Mouse (Mus musculus) heart, postnatal 36 days (tissue): Measurements from ENCODE around the gene Zfp791. TPM values are rescaled to one million over a fixed set of nuclear protein-coding genes. Genes with fewer than 3 reads are reported as not detected.
"Not testable (repeated sequence)": the region's sequence is repeated elsewhere in the genome, so short reads cannot be mapped to it uniquely, and the experiment has no call there.

Experiments used
- DNase-seq, 2 experiments: peaks; one replicate each; pipeline ENCODE4 v3.0.0; 2021 to 2022
- intact Hi-C: fragments of 180-260 bp; cut with DNase I; formaldehyde crosslinking; loops from one replicate; pipeline ENCODE4 v1.15.1; 2025
- total RNA-seq, 2 experiments: library from RNA; stranded (reverse); gene quantifications; 2 replicates each; pipeline ENCODE4 v1.2.3; 2021

Gene Zfp791
- 1 to 10 TPM; 2.0 to 2.4 TPM for total RNA-seq

DNA sequence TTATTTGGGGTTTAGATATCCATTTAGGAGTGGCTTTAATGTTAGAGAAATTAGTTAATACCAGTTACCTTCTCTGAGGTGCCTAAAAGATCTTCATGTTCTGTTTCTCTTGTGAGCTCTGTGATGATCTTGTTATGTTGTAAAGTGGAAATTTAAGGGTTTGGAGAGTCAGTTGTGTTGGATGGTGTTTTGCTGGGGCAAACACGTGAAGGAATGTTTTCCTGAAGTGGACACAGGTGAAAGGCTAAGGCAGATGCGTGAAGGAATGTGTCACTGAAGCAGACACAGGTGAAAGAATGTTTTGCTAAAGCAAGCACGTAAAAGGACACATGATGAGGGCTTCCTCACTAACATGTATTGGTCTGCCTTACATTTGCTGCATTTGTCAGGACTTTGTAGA lies at the start of gene Zfp791:
Zfp791 (minus strand) TSS at position 101 of the 400 bp plus-strand sequence.
- intact Hi-C loops = no loop called here

DNA sequence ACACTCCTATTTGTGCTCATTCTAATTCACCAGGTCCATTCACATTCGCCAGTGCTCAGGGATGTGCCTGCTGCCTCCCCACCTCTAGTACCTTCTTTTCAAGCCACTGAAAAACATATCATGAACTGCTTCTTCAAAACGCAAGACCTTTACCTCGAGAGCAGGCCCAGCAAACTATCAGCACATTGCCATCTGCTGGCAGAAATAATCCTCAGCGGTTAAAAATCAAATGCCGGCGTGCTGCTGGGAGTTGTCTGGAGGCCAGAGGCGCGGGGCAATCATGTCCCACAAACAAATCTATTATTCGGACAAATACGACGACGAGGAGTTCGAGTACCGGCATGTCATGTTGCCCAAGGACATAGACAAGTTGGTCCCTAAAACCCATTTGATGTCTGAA lies 48.4 kb upstream of the Zfp791 start:
- intact Hi-C loops = no loop called here
- peak; percentile 18 to 31 for DNase-seq

More for the DNA sequence above, at the start of gene Zfp791:
- DNase-seq = no peak

DNA sequence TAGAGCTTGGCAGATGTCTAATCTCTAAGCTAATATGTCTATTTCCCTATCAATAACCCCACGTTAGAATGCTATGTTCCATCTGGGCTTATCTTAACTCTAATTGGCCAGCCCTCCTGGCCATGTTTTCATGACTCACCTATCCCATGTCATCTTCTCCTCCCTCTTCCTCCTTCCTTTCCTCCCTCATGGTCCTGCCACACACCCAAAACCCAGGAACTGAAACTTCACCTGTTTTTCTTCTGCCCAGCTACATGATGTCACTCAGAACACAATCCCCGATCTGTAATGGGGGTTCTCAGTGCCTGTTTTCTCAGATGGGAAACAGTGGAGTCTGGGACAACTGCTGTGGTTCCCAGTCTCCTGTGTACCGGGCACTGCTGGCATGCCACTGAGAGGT lies 28.7 kb upstream of the Zfp791 start, which contains the start of gene Cks1brt:
Cks1brt (plus strand) TSS at position 301 of the 400 bp plus-strand sequence.
- DNase-seq = no peak
- intact Hi-C loops = no loop called here

DNA sequence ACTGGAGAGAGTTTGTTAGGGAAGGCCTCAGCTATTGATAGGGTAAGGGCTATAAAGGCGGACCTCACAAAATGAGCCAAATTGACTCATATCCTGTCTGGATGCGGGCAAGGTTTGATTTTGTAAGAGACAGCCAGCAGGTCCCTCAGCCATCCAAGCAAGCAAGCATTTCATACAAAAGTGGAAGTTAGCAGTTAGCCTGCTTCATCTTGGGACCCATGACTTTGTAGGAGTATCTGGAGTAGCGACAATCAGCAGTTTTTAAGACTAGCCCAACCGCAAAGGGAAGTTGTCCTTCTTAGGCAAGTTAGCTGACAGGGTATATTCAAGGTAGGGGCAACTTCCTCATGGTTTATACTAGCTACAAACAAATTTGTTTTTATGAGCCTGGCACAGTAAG lies 19.6 kb upstream of the Zfp791 start:
- intact Hi-C loops = no loop called here
- peak in 1 of 2 experiments; percentile 5 for DNase-seq

DNA sequence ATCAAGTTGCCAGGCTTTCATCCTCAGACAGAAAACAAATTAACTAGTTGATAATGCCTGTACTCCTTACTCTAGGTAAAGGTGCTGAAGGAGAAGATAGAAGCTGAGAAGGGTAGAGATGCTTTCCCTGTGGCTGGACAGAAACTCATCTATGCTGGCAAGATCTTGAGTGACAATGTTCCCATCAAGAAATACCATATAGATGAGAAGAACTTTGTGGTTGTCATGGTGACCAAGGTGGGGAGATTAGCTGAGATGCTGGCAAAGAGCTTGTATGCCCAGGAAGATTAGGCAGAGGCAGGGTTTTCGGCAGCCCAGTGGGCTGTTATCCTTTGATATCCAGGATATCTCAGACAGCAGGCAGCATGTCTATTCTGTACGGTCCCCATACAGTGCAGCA lies 12.8 kb upstream of the Zfp791 start:
- intact Hi-C loops = not testable (repeated sequence)

DNA sequence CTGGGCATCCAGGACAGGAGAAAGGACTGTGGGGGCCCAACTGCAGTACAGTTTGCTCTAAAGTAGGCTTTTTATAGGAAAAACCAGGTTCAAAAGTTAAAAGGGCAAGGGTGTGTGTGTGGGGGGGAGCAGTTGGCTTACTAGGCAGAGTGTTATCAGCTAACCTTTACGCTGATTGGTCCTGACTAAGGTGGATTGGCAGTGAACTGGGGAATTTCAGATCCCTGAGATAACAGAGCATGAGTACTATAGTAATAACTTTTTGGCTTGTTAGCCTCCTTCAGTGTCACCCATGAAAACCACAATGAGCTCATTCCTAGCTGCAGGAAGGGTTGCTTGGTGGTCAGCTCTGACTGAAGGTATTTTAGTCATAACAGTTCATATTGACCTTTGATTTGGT lies 9.4 kb upstream of the Zfp791 start:
- intact Hi-C loops = no loop called here
- no peak for DNase-seq

More for the DNA sequence above, 12.8 kb upstream of the Zfp791 start:
- DNase-seq = not testable (repeated sequence)

DNA sequence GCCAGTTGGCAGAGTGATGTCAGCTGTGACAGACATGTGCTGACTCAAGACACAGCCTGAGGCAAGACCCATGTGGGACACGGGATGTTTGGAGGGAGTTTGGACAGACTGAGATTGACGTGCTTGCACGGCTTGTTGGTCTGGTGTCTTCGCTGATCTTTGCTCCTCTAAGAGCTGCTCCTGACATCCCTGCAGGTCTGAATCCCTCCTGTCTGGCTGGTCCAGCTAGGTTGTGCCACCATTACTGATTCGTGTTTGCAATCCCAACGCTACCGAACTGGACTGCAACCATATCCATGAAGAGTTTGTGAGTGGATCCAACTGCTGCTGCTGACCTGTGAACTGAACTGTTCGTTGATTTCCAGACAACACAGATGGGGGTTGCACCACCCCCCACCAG lies 796 bp upstream of the Zfp791 start:
- intact Hi-C loops = no loop called here
- DNase-seq = no peak

DNA sequence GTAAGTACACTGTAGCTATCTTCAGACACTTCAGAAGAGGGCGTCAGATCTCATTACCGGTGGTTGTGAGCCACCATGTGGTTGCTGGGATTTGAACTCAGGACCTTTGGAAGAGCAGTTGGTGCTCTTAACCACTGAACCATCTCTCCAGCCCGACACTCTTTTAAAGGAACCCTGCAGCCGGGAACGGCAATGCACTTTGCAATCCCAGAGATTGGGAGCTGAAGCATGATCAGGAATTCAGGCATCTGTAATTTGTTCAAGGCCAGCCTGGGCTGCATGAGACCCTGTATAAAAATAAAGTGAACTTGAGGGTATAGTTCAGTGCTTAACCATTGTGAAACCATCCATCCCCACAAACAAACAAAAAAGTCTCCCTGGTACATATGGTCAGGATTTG lies 2.6 kb downstream of the Zfp791 start:
- DNase-seq, intact Hi-C loops: not testable (repeated sequence)

DNA sequence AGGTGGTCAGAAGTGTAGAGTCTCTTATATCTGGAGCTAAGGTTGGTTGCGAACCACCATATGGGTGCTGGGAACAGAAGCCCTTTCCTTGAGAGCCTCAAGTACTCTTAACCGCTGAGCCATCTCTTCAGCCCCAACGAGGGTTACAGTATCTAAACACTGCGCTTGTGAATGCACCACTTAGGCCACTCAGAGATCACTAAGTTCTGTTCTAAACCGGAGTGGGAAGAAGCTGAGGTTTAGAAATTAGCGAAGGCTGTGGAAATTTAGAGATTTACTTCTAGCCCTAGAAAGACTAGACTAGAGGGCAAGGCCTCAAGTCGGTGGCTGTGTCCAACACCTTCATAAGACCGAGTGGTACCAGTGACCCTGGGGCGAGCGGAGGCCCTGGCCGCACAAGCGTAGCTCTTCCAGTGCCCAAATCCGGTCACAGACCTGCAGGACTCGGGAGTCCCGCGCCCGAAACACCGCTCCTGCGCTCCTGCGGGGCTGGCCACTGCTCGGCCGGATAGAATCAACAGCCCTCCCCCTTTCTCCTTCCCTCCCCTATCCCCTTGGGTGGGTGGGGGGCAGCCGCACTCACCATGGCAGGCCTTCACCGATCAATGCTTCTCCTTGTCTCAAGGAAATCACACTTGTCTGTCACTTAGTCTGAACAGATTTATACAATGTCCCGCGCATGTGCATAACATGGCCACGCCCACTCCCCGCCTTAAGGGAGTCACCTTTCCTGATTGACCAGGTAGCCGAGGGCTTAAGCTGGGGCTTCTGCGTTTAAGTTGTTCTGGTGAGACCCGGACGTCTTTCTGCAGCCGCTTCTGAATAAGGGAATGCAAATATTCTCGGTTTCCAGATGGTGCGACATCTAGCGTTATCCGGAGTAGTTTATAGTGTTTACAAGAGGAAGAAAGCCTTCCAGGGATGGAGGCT lies 3.6 kb downstream of the Zfp791 start:
- intact Hi-C loops = loop anchor here (2.0 kb wide), 1 partner anchor 43 kb away; no protein-coding TSS in a partner anchor
- DNase-seq = peak; percentile 81 to 84

DNA sequence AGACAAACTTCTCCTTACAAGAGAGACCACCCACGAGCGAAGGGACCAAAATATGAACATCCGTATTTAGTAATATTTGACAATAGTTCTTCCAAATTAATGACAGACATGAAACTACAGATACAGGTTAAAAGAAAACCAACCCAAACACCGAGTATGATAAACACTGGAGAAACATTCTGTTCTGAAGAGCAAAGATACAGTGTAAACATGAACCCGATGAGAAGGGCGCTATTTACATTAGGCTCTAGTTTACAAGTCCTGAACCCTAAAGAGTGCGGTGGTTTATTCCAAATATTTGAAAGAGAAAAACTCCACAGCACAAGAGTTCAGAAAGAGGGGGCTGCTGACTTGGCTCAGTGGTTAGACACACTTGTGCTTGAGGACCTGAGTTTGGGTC lies 5.9 kb downstream of the Zfp791 start:
- intact Hi-C loops = no loop called here
- DNase-seq = no peak

DNA sequence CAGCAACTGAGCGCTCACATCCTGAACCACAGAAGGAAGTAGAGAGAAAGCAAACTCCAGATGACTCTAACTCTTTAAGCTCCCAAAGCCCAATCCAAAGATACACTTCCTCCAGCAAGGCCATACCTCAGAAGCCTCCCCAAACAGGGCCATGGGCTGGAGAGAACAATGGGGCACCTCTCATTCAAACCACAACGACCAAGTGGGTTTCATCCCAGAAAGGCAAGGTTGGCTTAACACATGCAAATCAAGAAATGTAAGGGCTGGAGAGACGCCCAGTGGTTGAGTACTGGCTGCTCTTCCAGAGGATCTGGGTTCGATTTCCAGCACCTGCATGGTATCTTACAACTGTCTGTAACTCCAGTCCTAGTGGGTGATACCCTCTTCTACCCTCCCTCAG lies 7.4 kb downstream of the Zfp791 start:
- DNase-seq = no peak
- intact Hi-C loops = no loop called here

DNA sequence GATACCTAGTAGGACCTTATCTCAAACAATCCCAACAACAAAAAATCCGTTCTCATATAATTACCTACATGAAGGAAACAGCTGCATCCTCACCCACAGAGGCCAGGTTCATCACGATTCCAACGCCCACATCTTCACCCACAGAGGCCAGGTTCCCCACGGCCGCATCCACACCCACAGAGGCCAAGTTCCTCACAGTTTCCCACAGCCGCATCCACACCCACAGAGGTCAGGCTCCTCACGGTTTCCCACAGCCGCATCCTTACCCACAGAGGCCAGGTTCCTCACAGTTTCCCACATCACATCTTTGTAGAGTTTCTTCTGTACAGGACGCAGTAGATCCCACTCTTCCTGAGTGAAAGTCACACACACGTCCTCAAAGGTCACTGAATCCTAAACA lies 9.7 kb downstream of the Zfp791 start:
- DNase-seq = no peak
- intact Hi-C loops = no loop called here

DNA sequence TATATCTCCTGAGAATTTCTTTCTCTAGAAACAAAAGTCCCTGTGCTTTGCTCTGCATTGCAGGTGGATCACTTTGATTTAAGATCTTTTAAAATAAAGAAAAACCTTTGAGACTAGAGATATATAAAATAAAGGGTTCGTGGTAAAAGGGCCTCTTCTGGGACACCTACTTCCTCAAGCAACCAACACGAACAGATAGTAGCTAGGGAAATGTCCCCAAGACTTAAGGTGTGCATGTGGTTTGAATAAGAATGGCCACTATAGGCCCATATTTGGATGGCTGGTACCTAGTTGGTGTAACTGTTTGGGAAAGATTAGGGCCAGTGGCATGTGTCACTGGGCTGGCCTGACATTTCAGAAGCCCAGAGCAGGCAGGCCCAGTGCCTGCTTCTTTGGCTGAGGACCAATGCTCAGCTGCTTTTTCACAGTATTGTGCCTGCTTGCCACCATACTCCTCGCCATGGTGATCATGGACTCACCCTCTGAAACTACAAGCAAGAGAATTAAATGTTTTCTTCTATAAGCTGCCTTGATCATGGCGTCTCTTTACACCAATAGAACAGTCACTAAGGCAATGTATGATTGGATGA lies 22.7 kb downstream of the Zfp791 start:
- intact Hi-C loops = no loop called here
- DNase-seq = no peak

DNA sequence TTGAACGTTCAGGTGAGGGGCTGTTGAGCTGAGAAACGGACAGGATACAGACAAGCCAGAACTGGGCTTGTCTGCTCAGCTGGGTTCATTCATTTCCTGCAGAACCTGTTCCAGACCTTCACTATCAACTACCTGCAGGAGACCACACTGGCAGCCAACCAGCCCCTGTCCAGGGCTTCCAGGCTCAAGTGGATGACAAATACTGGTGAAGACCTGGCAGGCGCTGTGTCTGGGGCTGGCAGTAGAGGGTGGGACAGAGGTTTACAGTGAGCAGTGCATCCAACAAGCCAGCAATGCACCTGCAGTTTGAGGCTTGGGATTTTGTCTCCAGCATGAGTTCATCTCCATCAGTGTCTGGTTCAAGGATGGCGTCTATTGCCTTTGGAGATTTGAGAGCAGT lies 26.0 kb downstream of the Zfp791 start:
- no peak for DNase-seq
- intact Hi-C loops = no loop called here

DNA sequence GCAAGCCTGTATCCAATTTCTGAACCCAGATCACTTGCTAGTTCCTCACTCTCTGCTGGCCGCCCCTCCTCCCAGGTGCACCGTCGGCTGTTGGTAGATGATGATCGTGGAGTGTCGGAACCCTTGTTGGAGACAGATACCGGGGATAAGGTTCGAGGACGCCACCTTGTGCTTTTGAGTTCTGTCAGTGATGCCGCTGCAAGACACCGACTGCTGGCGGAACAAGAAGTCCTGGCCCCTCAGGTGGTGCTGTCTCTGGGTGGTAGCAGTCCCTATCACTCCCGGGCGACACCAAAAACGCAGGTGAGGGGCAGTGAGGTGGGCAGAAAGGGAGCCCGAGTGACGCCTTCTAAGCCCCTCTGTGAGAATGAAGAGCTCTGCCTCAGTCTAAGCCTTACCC lies 26.7 kb downstream of the Zfp791 start:
- intact Hi-C loops = no loop called here
- DNase-seq = no peak

DNA sequence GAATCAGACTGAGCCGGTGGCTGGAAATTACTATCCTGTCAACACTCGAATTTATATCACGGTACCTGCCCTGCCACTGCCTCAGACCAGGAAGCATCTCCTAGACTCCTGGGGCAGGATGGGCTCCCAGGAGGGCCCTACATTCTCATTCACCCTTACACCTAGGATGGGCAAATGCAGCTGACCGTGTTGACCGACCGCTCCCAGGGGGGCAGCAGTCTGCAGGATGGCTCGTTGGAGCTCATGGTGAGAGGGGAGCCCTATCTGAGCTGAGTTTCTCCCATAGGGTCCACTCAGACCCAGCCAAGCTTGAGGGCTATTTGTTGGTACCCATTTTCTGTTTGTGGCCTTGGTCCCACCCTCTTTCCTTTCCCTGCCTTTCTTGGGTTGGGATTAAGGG lies 27.3 kb downstream of the Zfp791 start:
- intact Hi-C loops = no loop called here
- no peak for DNase-seq

DNA sequence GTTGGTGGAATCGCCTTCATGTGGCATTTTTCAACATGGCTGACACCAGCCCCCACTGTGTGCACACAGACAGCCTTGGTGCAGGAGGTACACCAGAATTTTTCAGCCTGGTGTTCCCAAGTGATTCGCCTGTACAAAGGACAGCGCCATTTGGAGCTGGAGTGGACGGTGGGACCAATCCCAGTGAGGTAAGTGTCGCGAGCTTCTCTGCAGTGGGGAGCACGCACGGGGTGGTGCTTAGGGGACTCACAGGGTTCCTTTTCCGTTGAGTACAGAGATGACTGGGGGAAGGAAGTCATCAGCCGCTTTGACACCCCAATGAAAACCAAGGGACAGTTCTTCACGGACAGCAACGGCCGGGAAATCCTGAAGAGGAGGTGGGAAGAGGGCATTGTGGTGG lies 27.8 kb downstream of the Zfp791 start:
- intact Hi-C loops = no loop called here

DNA sequence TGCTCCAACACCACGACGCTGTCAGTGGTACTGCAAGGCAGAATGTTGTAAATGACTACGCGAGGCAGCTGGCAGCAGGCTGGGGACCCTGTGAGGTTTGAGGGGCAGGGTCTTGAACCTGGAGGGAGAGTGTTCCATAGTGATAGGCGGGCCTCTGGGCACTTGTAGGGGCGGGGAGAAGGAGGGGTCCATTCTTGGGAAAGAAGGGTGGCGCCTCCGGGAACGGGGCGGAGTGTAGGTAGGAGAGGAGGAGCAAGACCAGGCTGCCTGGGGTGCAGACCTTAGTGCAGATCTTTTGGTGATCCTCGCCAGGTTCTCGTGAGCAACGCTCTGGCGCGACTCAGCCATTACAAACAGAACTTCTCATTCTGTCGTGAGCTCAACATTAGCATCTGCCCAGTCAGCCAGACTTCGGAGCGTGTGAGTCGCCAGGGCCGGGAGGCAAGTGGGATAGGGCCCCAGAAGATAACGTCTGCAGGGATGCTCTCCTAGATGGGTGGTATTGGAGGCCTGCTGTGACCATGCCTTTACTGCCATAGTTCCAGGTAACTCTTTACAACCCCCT lies 31.3 kb downstream of the Zfp791 start:
- intact Hi-C loops = no loop called here
- no peak for DNase-seq

More for the DNA sequence above, 27.8 kb downstream of the Zfp791 start:
- no peak for DNase-seq

DNA sequence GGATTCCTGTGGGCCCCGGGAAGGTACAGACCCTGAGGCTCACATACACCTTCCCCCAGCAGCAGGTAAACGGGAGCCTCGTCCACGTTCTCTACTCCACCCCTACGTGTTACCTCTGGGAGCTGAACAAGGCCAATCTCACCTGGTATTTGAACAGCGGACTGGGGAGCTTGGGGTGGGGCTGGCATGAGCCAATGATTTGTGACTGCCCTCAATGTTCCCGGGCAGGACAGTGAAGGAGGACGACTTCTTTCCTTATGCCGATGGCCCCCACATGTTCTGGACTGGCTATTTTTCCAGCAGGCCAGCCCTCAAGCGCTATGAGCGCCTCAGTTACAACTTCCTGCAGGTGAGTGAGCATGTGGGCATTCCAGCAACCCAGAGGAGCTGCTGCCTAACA lies 32.0 kb downstream of the Zfp791 start:
- DNase-seq = no peak
- intact Hi-C loops = no loop called here

DNA sequence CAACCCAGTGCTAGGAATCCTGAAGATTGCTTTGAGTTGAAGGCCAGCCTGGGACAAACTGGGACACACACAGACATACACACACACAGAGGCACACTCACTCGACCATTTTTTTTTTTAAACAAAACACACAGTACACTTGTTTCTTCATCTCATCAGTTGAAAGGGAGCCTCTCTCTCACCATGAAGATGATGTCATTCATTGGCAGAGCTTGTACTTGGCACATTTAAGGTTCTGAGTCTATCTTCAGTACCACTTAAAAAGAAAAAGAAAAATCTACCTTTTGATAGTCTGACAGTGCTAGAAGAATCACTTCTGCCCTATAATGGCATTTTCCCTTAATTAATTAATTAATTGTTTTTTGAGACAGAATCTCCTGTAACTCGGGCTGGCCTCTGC lies 34.1 kb downstream of the Zfp791 start:
- no peak for DNase-seq
- intact Hi-C loops = loop anchor here (10.0 kb wide), 2 partner anchors 206 to 316 kb away; partner anchors contain the start of genes Orc6 and Vps35

DNA sequence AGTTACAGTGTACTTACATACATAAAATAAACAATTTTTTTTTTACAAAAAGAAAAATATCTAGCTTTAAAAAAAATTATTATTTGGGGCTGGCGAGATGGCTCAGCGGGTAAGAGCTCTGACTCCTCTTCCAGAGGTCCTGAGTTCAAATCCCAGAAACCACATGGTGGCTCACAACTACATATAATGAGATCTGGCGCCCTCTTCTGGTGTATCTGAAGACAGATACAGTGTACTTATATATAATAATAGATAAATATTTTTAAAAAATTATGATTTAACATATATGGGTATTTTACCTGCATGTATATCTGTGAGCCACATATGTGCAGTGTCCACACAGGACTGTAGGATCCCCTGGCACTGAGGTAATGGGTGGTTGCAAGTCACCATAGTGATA lies 36.7 kb downstream of the Zfp791 start:
- intact Hi-C loops = loop anchor here (10.0 kb wide), 2 partner anchors 209 to 319 kb away; partner anchors contain the start of genes Orc6 and Vps35
- DNase-seq = no peak
